Mouse (Mus musculus): ENCODE data around the gene Fcer2a.

GRCm38 (mm10) chr8:3671980-3672491, 21.9 kb downstream of the Fcer2a start, which contains the start of gene Fcor:
- TF ChIP-seq POLR2A (IDR thresholded peaks at IDR 0.05; ENCODE audit: borderline replicate concordance, low read depth, low read length) (no peak), CTCF (IDR thresholded peaks at IDR 0.05; ENCODE audit: low read depth, low read length) (peak; percentile 99)
